Mouse (Mus musculus): ENCODE measurements around the gene Fkbp2. TPM values are rescaled to one million over a fixed set of nuclear protein-coding genes. Genes with fewer than 3 reads are reported as not detected.

Fkbp2 gene
- total RNA-seq (2017) = 30.4 and 32.4 TPM in 2 replicates

DNA sequence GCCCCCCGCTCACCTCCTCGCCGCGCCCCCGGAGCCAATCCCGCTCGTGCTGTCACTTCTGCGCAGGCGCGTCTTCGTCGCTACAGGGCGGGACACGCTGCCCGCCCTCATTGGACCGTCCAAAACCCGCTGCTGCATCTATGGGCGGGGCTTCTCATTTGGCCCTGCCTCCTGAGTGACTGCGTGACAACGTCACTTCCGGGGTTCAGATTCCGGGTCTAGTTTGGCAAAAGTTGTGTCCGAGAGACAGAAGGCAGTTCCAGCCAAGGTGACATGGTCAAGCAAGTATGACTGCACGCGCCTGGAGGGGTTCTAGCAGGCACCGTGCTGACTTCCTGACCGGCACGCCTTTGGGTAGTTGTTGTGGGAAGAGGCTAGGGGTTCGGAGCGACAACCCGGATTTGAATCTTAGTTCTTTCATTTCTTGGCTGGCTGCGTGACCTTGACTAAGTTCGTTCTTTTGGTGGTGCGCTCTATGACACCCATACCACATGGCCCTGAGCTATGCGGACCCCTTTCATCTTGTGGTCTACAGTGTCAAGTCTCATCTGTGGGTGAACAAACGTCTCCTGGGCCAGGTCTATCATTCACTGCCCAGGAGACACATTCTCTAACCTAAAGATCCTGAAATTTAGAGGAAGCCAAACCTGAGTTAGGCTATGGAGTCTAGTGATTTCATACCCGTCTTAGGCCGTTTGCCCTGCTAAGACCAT, at the start of gene Fkbp2:
Gene Fkbp2 (minus strand): TSS at position 121 of the 713 bp plus-strand sequence.
- peak; percentile 69 for ATAC-seq (ENCODE audit: extremely low read depth, insufficient number of reproducible peaks, low FRiP score, poor library complexity, severe bottlenecking)

DNA sequence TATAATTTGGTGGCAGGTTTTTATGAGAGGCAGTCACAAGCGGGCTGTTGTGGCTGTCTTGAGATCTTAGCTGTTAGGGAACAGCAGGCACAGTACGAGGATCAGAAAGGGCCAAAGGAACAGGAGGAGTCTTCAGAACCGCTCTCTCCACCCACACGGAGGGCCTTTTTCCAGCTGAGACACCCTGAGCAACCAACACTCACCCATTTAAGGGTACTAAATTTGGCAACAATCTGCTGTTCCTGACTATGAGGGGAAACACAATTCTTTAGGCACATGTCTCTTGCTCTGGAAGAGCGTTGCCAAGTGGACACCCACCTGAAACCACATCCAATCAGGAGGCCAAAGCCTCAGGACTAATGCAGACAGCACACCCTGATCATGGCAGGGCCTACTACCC, 49.2 kb upstream of the Fkbp2 start:
- no peak for ATAC-seq (ENCODE audit: extremely low read depth, insufficient number of reproducible peaks, low FRiP score, poor library complexity, severe bottlenecking)

- peak; percentile 60 for ATAC-seq (ENCODE audit: extremely low read depth, insufficient number of reproducible peaks, low FRiP score, poor library complexity, severe bottlenecking)
Measured at GRCm38 (mm10) chr19:7020224-7020641, 39.9 kb upstream of the Fkbp2 start.

DNA sequence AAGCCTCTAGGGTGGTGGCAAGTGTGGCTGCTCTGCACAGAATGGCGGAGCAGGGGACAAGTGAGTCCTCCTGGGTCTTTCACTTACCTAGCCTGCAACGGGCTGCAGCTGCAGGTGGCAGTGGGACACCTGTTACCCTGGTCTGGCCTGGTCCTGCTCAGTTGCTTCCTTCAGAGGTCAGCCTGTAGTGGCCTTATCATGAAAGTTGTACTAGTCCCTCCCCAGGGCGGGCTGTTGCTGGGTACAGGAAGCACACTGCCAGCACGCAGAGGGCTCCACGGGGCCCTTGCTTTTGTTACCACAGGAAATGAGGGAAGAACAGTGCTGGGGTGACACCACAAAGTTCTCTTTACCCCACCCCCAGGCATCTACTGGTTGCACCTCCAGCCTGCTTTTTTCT, 38.9 kb upstream of the Fkbp2 start, which contains the start of gene Fermt3:
Gene Fermt3 (minus strand): TSS at position 279 of the 400 bp plus-strand sequence.
- ATAC-seq (ENCODE audit: extremely low read depth, insufficient number of reproducible peaks, low FRiP score, poor library complexity, severe bottlenecking) = peak; percentile 65

DNA sequence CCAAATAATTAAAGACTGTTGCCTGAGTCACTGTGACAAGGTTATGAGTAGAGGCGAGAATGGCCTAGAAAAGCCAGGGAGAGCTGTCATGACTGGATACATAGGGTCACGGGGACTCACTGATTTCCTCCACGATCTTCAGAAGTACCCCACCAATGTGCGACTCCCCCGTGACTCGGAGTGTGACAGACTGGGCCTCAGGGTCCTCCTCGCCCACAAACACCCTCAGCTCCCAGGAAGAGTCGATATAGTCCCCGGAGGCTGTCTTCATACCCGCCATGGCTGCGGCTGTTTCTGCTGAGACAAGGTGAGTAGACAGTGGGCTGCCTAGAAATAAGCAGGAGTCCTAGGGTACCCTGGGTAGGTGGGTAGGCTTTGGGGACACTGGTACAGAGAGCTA, 38.2 kb upstream of the Fkbp2 start:
- ATAC-seq (ENCODE audit: extremely low read depth, insufficient number of reproducible peaks, low FRiP score, poor library complexity, severe bottlenecking) = no peak; the same call in 1 of the 2 replicates

GRCm38 (mm10) chr19:7017541-7018457, 37.5 kb upstream of the Fkbp2 start:
- ATAC-seq (ENCODE audit: extremely low read depth, insufficient number of reproducible peaks, low FRiP score, poor library complexity, severe bottlenecking) = peak; percentile 51

DNA sequence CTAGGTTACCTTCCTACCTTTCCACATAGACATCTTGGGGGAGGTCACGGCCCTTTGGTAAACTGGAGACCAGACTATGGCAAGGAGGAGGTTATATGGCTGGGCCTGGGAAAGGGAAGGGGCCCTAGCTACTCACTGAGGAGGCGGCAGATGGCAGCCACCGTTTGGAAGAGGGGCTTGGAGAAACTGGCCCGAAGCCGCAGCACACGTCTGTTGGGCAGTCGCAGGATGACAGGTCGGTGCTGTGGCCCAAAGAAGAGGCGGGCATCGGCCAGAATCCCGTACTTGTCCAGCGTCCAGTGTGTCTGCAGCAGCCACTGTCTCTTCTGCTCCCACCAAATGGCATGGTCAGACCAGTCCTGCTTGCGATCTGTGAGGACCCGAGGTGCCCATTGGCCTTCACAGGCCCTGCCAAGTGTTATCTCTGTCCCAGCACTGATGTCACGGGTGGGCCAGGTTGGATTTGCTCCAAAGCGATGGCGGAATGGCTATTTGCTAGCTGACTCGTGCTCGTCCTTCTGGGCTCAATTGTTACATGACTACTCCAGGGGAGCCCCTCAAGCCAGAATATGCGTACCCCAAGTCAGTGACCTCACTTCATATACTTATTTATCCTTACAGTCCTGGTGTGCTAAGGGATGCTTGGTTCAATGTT, 34.3 kb upstream of the Fkbp2 start:
- ATAC-seq (ENCODE audit: extremely low read depth, insufficient number of reproducible peaks, low FRiP score, poor library complexity, severe bottlenecking) = no peak

DNA sequence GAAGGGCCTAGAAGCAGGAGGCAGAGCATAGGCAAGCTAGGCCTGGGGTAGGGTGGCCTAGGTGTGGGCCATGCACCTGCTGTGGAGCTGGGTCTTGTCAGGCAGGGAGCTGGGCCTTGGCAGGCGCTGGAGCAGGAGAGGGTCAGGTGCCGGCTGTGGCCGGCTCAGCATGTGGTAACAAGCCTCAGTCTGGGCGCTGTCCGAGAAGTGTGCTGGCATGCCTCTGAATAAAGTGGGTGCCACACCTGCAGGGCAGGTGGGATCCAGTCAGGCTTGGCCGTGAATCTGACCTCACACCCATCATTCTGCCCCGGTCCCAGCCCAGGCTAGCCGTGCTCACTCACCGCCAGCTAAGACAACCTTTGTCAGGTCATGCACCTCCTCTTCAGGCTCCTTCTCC, 33.7 kb upstream of the Fkbp2 start:
- ATAC-seq (ENCODE audit: extremely low read depth, insufficient number of reproducible peaks, low FRiP score, poor library complexity, severe bottlenecking) = no peak

DNA sequence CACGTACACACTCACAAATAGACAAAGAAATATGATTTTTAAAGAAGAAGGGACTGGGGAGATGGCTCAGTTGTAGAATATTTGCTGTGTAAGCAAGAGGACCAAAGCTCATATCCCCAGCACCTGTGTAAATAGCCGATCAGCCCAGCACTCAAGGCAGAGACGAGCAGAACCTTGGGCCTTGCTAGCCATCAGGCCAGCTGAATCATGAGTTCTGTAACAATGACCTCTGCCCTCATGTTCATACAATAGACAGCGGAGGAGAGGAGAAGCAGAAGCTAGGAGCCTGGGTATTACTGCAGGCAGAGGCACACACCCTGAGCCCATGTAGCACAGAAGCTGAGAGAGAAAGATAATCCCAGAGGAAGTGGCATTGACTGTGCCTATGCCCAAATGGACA, 32.1 kb upstream of the Fkbp2 start:
- no peak for ATAC-seq (ENCODE audit: extremely low read depth, insufficient number of reproducible peaks, low FRiP score, poor library complexity, severe bottlenecking)

- ATAC-seq (ENCODE audit: extremely low read depth, insufficient number of reproducible peaks, low FRiP score, poor library complexity, severe bottlenecking) = no peak
Measured at GRCm38 (mm10) chr19:7006892-7007593, 26.7 kb upstream of the Fkbp2 start.

- no peak for ATAC-seq (ENCODE audit: extremely low read depth, insufficient number of reproducible peaks, low FRiP score, poor library complexity, severe bottlenecking)
Measured at GRCm38 (mm10) chr19:6999360-7000063, 19.2 kb upstream of the Fkbp2 start.

- no peak for ATAC-seq (ENCODE audit: extremely low read depth, insufficient number of reproducible peaks, low FRiP score, poor library complexity, severe bottlenecking)
Measured at GRCm38 (mm10) chr19:6997721-6998290, 17.5 kb upstream of the Fkbp2 start.

DNA sequence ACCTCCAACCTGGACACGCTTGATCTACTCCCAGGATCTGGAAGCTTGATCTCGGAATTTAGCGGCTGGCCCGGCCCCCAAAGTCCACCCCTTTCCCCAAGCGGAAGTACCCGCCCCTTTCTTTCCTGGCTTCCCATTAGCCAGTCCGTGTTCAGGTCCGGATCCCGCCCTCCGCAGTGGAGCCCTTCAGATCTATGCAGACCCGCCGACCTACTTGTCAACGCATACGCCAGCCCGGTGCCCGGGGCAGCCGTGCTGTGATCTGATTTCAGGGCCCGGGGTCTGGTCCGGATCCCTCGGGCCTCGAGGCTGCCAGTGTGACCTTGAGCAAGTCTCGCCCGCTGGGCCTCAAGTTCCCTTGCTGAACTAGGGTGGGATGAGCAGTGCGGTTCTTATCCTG, 15.7 kb upstream of the Fkbp2 start, which contains the start of the genes Nudt22 and Trpt1:
Gene Nudt22 (minus strand): TSS at position 112 of the 400 bp plus-strand sequence.
Gene Trpt1 (plus strand): TSS at position 126 of the 400 bp plus-strand sequence.
- ATAC-seq (ENCODE audit: extremely low read depth, insufficient number of reproducible peaks, low FRiP score, poor library complexity, severe bottlenecking) = peak; percentile 31; the same call in 1 of the 2 replicates

DNA sequence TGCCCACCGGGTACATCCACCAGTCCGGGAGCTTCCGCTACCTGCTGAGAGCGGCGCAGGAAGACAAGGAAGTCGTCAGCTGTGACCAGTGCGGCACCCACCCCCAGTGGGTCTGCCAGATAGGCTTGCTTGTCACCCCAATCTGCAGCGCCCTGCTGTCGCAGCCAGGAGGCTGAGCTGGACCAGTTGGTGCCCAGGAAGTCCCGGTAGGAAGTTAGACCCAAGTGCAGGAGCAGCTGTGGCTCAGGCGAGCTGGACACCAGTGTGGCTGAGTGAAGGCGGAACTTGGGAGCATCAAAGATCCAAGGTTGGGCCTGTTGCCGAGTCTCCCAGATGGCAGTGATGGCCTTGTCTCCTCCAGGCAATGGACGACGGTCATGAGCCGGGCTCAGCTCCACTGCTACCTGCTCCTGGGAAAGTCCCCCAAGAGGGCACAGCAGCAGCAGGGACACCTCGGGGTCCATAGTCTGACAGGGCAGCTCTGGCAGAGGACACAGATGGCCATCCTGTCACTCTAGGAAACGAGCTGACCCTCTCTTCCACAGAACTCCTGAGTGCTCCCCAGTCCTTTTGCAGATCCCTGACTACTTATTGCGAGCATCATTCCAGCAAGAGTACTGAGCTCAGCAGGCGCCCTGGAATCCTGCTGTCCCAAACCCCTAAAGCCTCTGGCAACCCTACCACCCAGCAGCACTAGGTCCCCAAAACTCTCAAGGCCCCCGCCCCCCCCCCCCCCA, 15.1 kb upstream of the Fkbp2 start:
- ATAC-seq (ENCODE audit: extremely low read depth, insufficient number of reproducible peaks, low FRiP score, poor library complexity, severe bottlenecking) = no peak

- no peak for ATAC-seq (ENCODE audit: extremely low read depth, insufficient number of reproducible peaks, low FRiP score, poor library complexity, severe bottlenecking)
Measured at GRCm38 (mm10) chr19:6994489-6994888, 14.2 kb upstream of the Fkbp2 start.

- ATAC-seq (ENCODE audit: extremely low read depth, insufficient number of reproducible peaks, low FRiP score, poor library complexity, severe bottlenecking) = no peak
Measured at GRCm38 (mm10) chr19:6994002-6994401, 13.7 kb upstream of the Fkbp2 start.
